Mouse (Mus musculus) embryonic facial prominence, embryonic 14.5 days (tissue): ENCODE results near the gene Spata45. TPM values are rescaled to one million over a fixed set of nuclear protein-coding genes. Genes with fewer than 3 reads are reported as not detected.

Source experiments
- ATAC-seq: fragments of 200-750 bp; cut with Nextera tagmentation; 2 replicates; pipeline ENCODE4 v1.8.0; 2017; ENCODE audit warnings: low read depth, moderate number of reproducible peaks, moderate TSS enrichment
- DNase-seq: peaks from one replicate; pipeline ENCODE4 v3.0.0-alpha.2; 2015; ENCODE audit warnings: low spot score
- H3K27ac ChIP-seq: fragments of 300-500 bp; sonication (generic); replicated peaks from 2 replicates; pipeline ENCODE4 v1.5.1; 2014; ENCODE audit warnings: low read depth, mild to moderate bottlenecking, low read length, moderate library complexity
- H3K27me3 ChIP-seq: fragments of 300-500 bp; sonication (generic); replicated peaks from 2 replicates; pipeline ENCODE4 v1.6.1; 2014; ENCODE audit warnings: low read length; ENCODE audit not compliant: control insufficient read depth, insufficient read depth
- H3K36me3 ChIP-seq: fragments of 300-500 bp; sonication (generic); 2 replicates; pipeline ENCODE4 v1.6.1; 2014; ENCODE audit warnings: low read length, mixed read lengths; ENCODE audit not compliant: control insufficient read depth, insufficient read depth
- H3K4me1 ChIP-seq: fragments of 300-500 bp; sonication (generic); 2 replicates; pipeline ENCODE4 v1.6.1; 2014; ENCODE audit warnings: antibody characterized with exemption, low read length; ENCODE audit not compliant: control insufficient read depth, insufficient read depth
- H3K4me2 ChIP-seq: fragments of 300-500 bp; sonication (generic); 2 replicates; pipeline ENCODE4 v1.6.1; 2014; ENCODE audit warnings: low read depth, mild to moderate bottlenecking, low read length, moderate library complexity, mixed read lengths
- H3K4me3 ChIP-seq: fragments of 300-500 bp; sonication (generic); 2 replicates; pipeline ENCODE4 v1.5.1; 2014; ENCODE audit warnings: low read depth, mild to moderate bottlenecking, low read length
- H3K9ac ChIP-seq: fragments of 300-500 bp; sonication (generic); 2 replicates; pipeline ENCODE4 v1.6.1; 2014; ENCODE audit warnings: low read depth, mild to moderate bottlenecking, low read length, moderate library complexity, mixed read lengths
- H3K9me3 ChIP-seq: fragments of 300-500 bp; sonication (generic); 2 replicates; pipeline ENCODE4 v1.6.1; 2016; ENCODE audit warnings: low read length; ENCODE audit not compliant: control insufficient read depth
- WGBS: fragments of 180-500 bp; shearing (Covaris S2); extraction: QIAGEN DNeasy Blood & Tissue Kit; methylation state at CpG from one replicate; pipeline ENCODE4 v1.1.7; 2014; 5-methylcytosine and 5-hydroxymethylcytosine counted together
- polyA plus RNA-seq: library from polyadenylated mRNA; unstranded; fragments of >200 nt; fragmentation: Nextera tagmentation; extraction: Ambion mirVana; gene quantifications from 2 replicates; pipeline ENCODE4 v1.2.1, GENCODE M21; 2014

Gene Spata45
- polyA plus RNA-seq, 1 experiment from 2014 or later, result not detected

DNA sequence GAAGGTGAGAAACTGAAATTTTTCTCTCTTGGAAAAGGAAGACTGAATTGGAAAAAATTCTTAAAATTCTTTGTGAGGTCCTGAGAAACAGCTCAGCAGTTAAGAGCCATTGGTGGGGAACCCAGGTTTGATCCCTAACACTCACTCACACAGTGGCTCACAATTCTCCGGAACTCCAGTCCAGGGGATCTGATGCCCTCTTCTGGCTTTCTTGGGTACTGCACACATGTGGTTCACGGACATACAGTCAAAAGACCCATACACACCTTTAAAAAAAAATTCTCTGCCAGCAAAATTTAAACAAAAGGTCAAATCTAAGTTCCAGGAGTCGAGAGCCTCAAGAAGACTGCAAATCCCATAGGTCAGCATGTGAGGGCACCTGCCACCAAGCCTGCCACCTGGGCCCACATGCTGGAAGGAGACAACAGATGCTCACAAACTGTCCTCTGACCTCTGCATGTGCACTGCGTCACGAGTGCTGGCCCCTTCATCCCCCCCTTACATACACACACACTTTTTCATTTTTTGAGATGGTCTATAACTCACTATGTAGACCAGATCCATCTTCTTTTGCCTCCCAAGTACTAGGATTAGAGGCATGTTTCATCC, 48.6 kb downstream of the Spata45 start:
- ATAC-seq, result 0 out of 2 replicates have a peak, but pooled peaks have one; percentile 41
- H3K27me3 ChIP-seq, result no peaks in the 10 kb centered on the region
- no peak overlapping the region for H3K27ac ChIP-seq
- H3K4me1 ChIP-seq, result no peaks in the 10 kb centered on the region
- DNase-seq, result no peak
- H3K36me3 ChIP-seq, result peaks cover 32% of the 10 kb centered on the region
- no peak overlapping the region for H3K4me2 ChIP-seq
- no peak overlapping the region for H3K9ac ChIP-seq
- 74% methylated on average over 5 of the region's 5 CpGs for WGBS
- H3K4me3 ChIP-seq, result no peak overlapping the region
- H3K9me3 ChIP-seq, result no peaks in the 10 kb centered on the region

DNA sequence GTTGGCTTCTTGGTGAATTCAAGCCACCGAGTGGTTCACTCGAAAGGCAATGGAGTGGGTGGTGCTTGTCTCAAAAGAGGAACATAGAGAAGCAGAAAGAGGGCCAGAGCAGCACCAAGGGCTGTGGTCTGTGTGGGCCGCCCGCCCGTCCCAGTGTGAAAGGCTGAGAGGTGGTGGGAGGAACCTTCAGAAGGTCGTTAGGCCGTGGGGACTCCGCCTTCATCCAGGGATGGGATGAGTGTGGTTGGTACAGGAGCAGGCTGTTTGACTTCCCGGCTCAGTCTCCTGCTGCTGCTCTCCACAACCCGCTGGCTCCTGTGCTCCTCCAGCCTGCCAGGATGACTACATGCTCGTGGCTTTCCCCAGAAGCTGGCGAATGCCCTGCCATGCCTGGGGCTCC, 49.2 kb downstream of the Spata45 start:
- Histone ChIP-seq H3K27me3 (no peaks in the 10 kb centered on the region), H3K36me3 (peaks cover 27% of the 10 kb centered on the region), H3K9me3 (no peaks in the 10 kb centered on the region), H3K27ac (no peak overlapping the region), H3K4me2 (no peak overlapping the region), H3K9ac (no peak overlapping the region), H3K4me1 (no peaks in the 10 kb centered on the region), H3K4me3 (no peak overlapping the region)
- ATAC-seq (no peak), DNase-seq (no peak)
- 83% methylated on average over 12 of the region's 12 CpGs for WGBS

DNA sequence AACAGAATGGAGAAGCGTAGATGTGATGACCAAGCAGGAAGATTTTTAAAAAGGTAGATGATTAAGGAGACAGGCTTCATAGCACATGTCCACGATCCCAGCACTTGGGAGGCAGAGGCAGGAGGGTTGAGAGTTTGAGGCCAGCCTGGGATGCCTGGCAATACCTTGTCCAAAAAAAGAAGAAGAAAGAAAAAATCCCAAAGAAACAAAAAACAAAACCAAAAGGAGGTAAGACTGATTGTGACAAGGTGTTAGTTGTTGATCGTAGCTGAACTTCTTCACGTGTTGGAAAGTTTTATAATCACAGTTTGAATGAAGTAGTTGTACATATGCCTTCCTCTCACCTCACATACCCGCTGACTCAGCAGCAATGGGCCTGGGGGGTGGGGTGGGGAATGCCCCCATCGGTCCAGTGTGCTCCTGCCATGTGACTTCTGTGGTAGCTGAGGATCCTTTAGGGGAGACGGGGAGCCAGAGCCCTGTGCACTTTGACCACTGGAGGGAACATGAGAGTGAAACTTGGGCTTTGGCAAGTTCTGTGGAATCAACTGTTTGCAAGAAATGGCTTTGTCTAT, 50.0 kb downstream of the Spata45 start:
- no peak overlapping the region for H3K4me3 ChIP-seq
- peaks cover 20% of the 10 kb centered on the region for H3K36me3 ChIP-seq
- no peak overlapping the region for H3K27ac ChIP-seq
- ATAC-seq, result no peak
- H3K9me3 ChIP-seq, result no peaks in the 10 kb centered on the region
- 85% methylated on average over 7 of the region's 7 CpGs for WGBS
- no peaks in the 10 kb centered on the region for H3K4me1 ChIP-seq
- H3K4me2 ChIP-seq, result no peak overlapping the region
- no peaks in the 10 kb centered on the region for H3K27me3 ChIP-seq
- DNase-seq, result no peak
- H3K9ac ChIP-seq, result no peak overlapping the region

DNA sequence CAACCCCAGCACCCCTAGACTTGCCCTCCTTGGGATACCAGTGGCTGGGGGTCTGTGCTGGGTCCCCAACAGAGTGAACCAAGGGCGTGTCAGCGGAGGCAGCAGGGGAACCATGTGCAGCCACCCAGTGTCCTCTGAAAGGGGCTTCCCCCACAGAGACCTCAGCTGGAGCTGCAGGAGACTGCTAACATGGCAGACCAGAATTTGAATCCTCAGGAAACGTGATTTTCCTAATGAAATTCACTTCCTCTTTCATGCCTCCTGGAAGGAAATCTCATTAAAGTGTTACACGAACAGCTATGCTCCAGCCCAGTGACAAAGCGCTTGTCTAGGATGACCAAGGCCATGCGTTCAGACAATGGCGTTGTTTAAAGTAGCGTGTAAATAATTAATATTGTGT, 50.5 kb downstream of the Spata45 start:
- H3K36me3 ChIP-seq, result peaks cover 15% of the 10 kb centered on the region
- no peaks in the 10 kb centered on the region for H3K27me3 ChIP-seq
- WGBS, result 81% methylated on average over 8 of the region's 8 CpGs
- H3K4me2 ChIP-seq, result no peak overlapping the region
- H3K27ac ChIP-seq, result no peak overlapping the region
- no peak overlapping the region for H3K4me3 ChIP-seq
- H3K9me3 ChIP-seq, result no peaks in the 10 kb centered on the region
- DNase-seq (no peak), ATAC-seq (no peak)
- no peaks in the 10 kb centered on the region for H3K4me1 ChIP-seq
- H3K9ac ChIP-seq, result no peak overlapping the region

DNA sequence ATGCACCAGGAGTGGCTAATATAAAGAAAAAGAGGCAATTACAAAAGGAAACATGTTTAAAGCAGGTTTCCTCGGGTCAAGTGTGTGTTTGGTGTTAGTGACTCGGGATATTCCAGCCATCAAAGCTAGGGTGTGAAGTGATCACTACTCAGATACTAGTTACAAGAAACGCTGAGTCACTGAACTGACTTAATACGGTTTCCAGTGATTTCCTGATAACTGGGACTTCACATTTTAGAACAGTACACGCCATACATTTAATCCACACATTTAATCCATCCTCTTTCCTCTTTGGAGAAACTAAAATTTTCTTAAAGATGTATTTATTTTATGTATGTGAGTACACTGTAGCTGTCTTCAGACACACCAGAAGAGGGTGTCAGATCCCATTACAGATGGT, 51.5 kb downstream of the Spata45 start:
- Histone ChIP-seq H3K27me3 (no peaks in the 10 kb centered on the region), H3K9ac (no peak overlapping the region), H3K9me3 (no peaks in the 10 kb centered on the region), H3K4me2 (no peak overlapping the region), H3K4me3 (no peak overlapping the region), H3K27ac (no peak overlapping the region), H3K36me3 (peaks cover 5% of the 10 kb centered on the region; the same call in 1 of the 2 replicates), H3K4me1 (no peaks in the 10 kb centered on the region)
- 81% methylated on average over 5 of the region's 5 CpGs for WGBS
- ATAC-seq (no peak), DNase-seq (no peak)

DNA sequence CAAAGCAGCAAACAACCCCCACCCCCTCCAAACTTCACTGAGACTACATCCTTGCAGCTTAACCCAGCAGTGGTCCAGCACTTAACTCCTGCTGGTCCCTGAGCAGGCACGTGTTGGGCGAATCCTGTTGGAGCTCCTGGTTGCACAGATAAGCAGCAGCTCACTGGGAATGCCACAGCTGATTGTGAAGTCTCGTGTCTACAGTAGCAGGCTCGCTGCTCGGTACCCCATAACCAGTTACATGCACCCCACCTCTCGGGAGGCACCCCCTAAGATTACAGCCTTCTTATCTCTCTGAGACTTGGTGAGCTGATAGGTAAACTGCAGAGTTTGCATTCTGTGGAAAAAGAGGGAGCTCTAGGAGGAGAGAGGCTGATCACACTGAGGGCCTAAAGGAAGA, 52.9 kb downstream of the Spata45 start:
- H3K9ac ChIP-seq, result no peak overlapping the region
- 77% methylated on average over 6 of the region's 6 CpGs for WGBS
- DNase-seq, result no peak
- H3K4me3 ChIP-seq, result no peak overlapping the region
- no peaks in the 10 kb centered on the region for H3K4me1 ChIP-seq
- H3K4me2 ChIP-seq, result no peak overlapping the region
- no peaks in the 10 kb centered on the region for H3K9me3 ChIP-seq
- H3K36me3 ChIP-seq, result no peaks in the 10 kb centered on the region
- ATAC-seq, result no peak
- no peak overlapping the region for H3K27ac ChIP-seq
- no peaks in the 10 kb centered on the region for H3K27me3 ChIP-seq

DNA sequence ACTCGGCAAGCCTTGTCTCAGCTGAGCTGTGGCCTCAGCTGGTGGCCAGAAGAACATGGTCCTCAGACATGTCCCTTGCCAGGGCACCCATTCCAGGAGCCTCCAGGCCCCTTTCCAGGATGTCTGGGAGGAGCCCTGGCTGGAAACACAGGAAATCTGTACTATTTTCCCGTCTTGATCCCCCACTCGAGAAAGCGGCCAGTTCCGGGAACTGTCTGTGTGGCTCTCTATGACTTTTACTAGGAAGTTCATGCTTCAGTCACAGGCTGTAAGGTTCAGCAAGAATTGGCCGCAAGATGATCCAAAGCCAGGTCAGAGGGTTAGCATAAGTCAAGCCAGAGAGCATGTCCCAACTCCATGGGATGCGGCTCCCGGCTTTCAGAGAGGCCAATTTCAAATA, 55.6 kb downstream of the Spata45 start:
- no peak overlapping the region for H3K27ac ChIP-seq
- ATAC-seq, result no peak

More for the DNA sequence above, 55.6 kb downstream of the Spata45 start:
- Histone ChIP-seq H3K4me1 (0 out of 2 replicates have a peak, but pooled peaks cover under 1% of the 10 kb centered on the region), H3K9ac (no peak overlapping the region), H3K36me3 (no peaks in the 10 kb centered on the region), H3K27me3 (no peaks in the 10 kb centered on the region), H3K9me3 (no peaks in the 10 kb centered on the region), H3K4me2 (no peak overlapping the region), H3K4me3 (no peak overlapping the region)
- DNase-seq, result no peak
- WGBS, result 75% methylated on average over 8 of the region's 8 CpGs
